In the genomic region with DNA sequence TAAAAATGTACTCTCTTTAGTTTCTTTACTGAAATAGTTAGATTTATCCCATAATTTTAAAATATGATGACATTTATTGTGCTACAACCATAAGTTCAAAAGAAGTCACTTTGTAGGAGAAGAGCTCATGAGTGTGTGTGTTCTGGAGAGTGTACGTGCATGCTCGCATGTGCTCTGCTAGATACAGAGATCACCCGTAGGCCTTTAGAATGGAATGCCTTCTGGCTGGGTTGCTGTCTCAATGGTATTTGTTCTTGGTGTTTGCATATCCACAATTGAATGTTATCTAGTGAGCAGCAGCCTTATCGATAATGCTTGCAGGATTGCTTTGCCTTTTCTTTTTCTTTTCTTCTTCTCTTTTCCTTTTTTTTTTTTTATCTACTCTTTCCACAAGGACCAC, we compare ENCODE assay signal across 29 mouse cellular contexts.
"Had no signal": no experiment of that assay in that cellular context is flagged by ENCODE, and none has a peak within 500 bp of the region (broad histone marks: within the 10 kb centered on the region; RNA-seq: fewer than 3 reads in every experiment).

No protein-coding gene starts in this region.

- ATAC-seq: liver, embryonic 12.5 days; liver, postnatal 0 days; lung, postnatal 0 days; midbrain, embryonic 13.5 days; midbrain, embryonic 15.5 days; midbrain, embryonic 16.5 days had no signal

- H3K4me3 ChIP-seq: left cerebral cortex, adult 2 months; limb, embryonic 10.5 days; limb, embryonic 12.5 days; limb, embryonic 13.5 days; limb, embryonic 15.5 days; liver, embryonic 12.5 days; liver, embryonic 13.5 days; liver, embryonic 15.5 days; lung, embryonic 15.5 days; megakaryocyte, embryonic 14.5 days; midbrain, embryonic 12.5 days; midbrain, embryonic 13.5 days; midbrain, embryonic 15.5 days; myocyte had no signal

- H3K9me3 ChIP-seq: limb, embryonic 10.5 days; limb, embryonic 12.5 days; limb, embryonic 13.5 days; limb, embryonic 15.5 days; liver, embryonic 12.5 days; liver, embryonic 13.5 days; liver, embryonic 15.5 days; lung, embryonic 15.5 days; megakaryocyte, embryonic 14.5 days; midbrain, embryonic 12.5 days; midbrain, embryonic 13.5 days; midbrain, embryonic 15.5 days had no signal

- H3K9ac ChIP-seq: limb, embryonic 12.5 days; limb, embryonic 13.5 days; limb, embryonic 15.5 days; liver, embryonic 12.5 days; liver, embryonic 13.5 days; liver, embryonic 14.5 days; liver, embryonic 15.5 days; liver, postnatal 0 days; lung, embryonic 14.5 days; lung, embryonic 15.5 days; midbrain, embryonic 12.5 days; midbrain, embryonic 13.5 days; midbrain, embryonic 15.5 days had no signal

- H3K4me2 ChIP-seq: limb, embryonic 12.5 days; limb, embryonic 13.5 days; limb, embryonic 15.5 days; liver, embryonic 11.5 days; liver, embryonic 12.5 days; liver, embryonic 13.5 days; liver, embryonic 15.5 days; lung, embryonic 14.5 days; lung, embryonic 15.5 days; midbrain, embryonic 12.5 days; midbrain, embryonic 13.5 days; midbrain, embryonic 15.5 days had no signal

- H3K27ac ChIP-seq: left cerebral cortex, adult 2 months; limb, embryonic 10.5 days; limb, embryonic 12.5 days; limb, embryonic 13.5 days; limb, embryonic 15.5 days; liver, embryonic 12.5 days; liver, embryonic 13.5 days; liver, embryonic 14.5 days; liver, embryonic 15.5 days; lung, embryonic 15.5 days; macrophage; midbrain, embryonic 12.5 days; midbrain, embryonic 13.5 days; midbrain, embryonic 15.5 days had no signal

- H3K4me1 ChIP-seq: liver, embryonic 13.5 days; liver, embryonic 15.5 days; midbrain, embryonic 12.5 days; midbrain, embryonic 13.5 days; midbrain, embryonic 15.5 days had no signal

- DNase-seq: liver; liver, embryonic 13.5 days; liver, postnatal 0 days; lung, adult 18-20 months; lung, adult 2 months; lung, embryonic 14.5 days; lung, postnatal 10 days; lung, postnatal 14 days; lung, postnatal 36 days; lung, postnatal 4 days; midbrain, embryonic 14.5 days had no signal

- H3K36me3 ChIP-seq: liver, embryonic 12.5 days; liver, embryonic 13.5 days; liver, embryonic 15.5 days; lung, embryonic 15.5 days; midbrain, embryonic 12.5 days; midbrain, embryonic 13.5 days; midbrain, embryonic 15.5 days had no signal

- H3K27me3 ChIP-seq: limb, embryonic 12.5 days; limb, embryonic 13.5 days; limb, embryonic 15.5 days; liver, embryonic 12.5 days; liver, embryonic 13.5 days; liver, embryonic 15.5 days; lung, embryonic 15.5 days; megakaryocyte, embryonic 14.5 days; midbrain, embryonic 12.5 days; midbrain, embryonic 13.5 days; midbrain, embryonic 15.5 days had no signal
